Mouse (Mus musculus) left cerebral cortex, postnatal 36 days (tissue): ENCODE results near the gene Serpinb9b. TPM values are rescaled to one million over a fixed set of nuclear protein-coding genes. Genes with fewer than 3 reads are reported as not detected.
A peak's percentile ranks its signal among the peaks of the same experiment; 100 is the strongest.

ENCODE experiments used
- DNase-seq, 2 experiments: peaks; one replicate each; pipeline ENCODE4 v3.0.0; 2021 to 2022; ENCODE audit warnings: low spot score in 2 of 2, mixed read lengths in 1 of 2
- intact Hi-C: fragments of 180-260 bp; cut with DNase I; formaldehyde crosslinking; loops from one replicate; pipeline ENCODE4 v1.15.1; 2025
- total RNA-seq, 2 experiments: library from RNA; stranded (reverse); gene quantifications; 2 replicates each; pipeline ENCODE4 v1.2.3; 2021

The Serpinb9b gene
- total RNA-seq, 2 experiments from 2014 or later: not detected

DNA sequence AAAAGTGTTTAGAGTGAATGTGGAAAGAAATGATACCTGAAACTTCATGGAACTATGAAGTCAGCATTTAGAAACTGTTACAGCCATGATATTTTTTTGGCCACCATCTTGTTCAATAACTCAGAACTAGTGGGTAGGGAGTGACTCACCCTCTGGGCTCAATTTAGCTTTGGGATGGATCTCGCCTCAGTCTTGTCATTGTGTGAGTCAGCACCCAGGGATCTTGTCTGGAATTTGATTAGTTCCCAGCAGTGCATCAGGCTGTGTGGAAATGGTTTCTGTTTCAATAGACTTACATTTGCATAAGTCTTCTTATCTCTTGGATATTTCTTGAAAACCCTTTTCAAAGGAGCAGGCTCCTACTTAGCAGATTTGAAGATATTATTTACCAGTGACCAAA is 63.3 kb downstream of the Serpinb9b start:
- DNase-seq: peak in 1 of 2 experiments; percentile 45
- intact Hi-C loops: no loop called here

DNA sequence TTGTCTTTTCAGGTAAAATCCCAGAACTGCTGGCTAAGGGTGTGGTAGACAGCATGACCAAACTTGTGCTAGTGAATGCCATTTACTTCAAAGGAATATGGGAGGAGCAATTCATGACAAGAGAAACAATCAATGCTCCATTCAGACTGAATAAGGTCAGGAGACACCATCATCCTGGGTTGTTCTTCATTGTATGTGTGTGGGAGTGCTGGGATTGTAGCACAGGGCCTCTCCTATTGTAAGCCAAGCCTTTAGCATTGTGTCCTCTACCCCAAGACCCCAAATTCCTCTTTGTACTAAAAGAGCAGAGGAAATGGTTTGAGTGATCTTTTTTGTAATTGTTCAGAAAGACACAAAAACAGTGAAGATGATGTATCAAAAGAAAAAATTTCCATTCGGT is 64.1 kb downstream of the Serpinb9b start:
- no peak for DNase-seq
- intact Hi-C loops: no loop called here

Other genes with a start within 250 kb of the Serpinb9b start
- under 1 TPM; 0.15 to 0.18 TPM for gene Mylk4, start 243.5 kb upstream of the Serpinb9b start, total RNA-seq
- gene Wrnip1, start 225.4 kb upstream of the Serpinb9b start, total RNA-seq: 10 to 100 TPM; 58.2 to 64.2 TPM
- gene D930007J09Rik, start 224.6 kb upstream of the Serpinb9b start, total RNA-seq: under 1 TPM in 1 of 2 experiments, not detected in 1; 0.99 TPM
- 1 to 10 TPM; 2.2 to 4.4 TPM for gene Serpinb1a, start 176.2 kb upstream of the Serpinb9b start, total RNA-seq
- under 1 TPM in 1 of 2 experiments, not detected in 1; 0.43 TPM for gene Serpinb1c, start 129.2 kb upstream of the Serpinb9b start, total RNA-seq
- 1 to 10 TPM; 1.7 to 3.2 TPM for gene Serpinb6b, start 62.2 kb upstream of the Serpinb9b start, total RNA-seq
- gene Serpinb9, start 24.2 kb upstream of the Serpinb9b start, total RNA-seq: 1 to 10 TPM; 4.3 to 4.6 TPM
- gene Serpinb1b, start 51.2 kb downstream of the Serpinb9b start, total RNA-seq: 1 to 10 TPM; 1.2 TPM
- not detected for gene Serpinb9c, start 132.3 kb downstream of the Serpinb9b start, total RNA-seq
- not detected for gene Serpinb9d, start 165.5 kb downstream of the Serpinb9b start, total RNA-seq
- gene Serpinb9e, start 222.2 kb downstream of the Serpinb9b start, total RNA-seq: not detected